Mouse (Mus musculus): ENCODE results near the gene March10. TPM values are rescaled to one million over a fixed set of nuclear protein-coding genes. Genes with fewer than 3 reads are reported as not detected.
A peak's percentile ranks its signal among the peaks of the same experiment; 100 is the strongest.

March10 gene
- total RNA-seq, 2 experiments from 2014 or later: 2.0 to 3.8 TPM

DNA sequence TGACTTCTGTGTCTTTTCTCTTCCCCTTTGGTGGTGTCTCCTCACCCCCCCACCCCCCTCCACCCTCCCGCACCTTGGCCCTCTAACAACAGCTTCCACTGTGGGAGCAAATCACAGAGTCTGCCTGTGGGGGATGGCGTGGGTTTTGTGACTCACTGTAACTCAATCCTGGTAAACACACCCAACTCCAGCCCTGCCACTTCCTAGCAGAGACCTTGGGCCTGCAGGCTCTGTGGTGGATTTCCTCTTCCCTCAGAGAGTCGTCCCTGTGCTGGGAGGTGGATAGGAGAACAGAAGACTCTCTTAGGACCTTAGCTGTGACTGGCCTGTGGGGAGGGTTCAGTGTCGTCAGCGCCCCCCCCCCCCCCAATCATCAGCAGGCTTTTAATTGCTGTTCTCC, 13.0 kb downstream of the March10 start:
- Histone ChIP-seq H3K4me3 (no peak overlapping the region), H3K27ac (no peak overlapping the region)
- no peak for DNase-seq (ENCODE audit: extremely low spot score in 1 of 2, low spot score in 2 of 2)
- intact Hi-C loops (cut with DNase I): no loop called here
- no peak for TF ChIP-seq CTCF (IDR thresholded peaks at IDR 0.05)

DNA sequence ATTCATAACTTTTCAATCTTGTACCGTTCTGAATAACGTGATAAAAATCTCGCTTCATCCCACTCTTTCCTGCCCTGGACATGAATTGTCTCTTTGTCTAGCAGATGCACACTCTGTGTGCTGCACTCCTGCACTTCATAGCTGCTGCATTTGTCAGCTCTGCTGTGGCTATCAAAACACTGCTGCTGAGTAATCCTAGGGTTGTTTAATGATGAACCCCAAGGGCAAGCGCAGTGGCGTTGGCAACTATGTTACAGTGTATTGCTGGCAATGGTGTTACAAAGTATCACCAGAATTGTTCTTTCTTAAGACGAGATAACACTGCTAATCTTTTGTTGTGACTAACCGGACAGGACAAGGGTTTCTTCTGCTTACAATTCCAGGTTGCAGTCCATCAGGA, 16.7 kb downstream of the March10 start:
- no peak overlapping the region for H3K27ac ChIP-seq
- DNase-seq (ENCODE audit: extremely low spot score in 1 of 2, low spot score in 2 of 2): no peak
- intact Hi-C loops (cut with DNase I): no loop called here
- H3K4me3 ChIP-seq: no peak overlapping the region
- no peak for TF ChIP-seq CTCF (IDR thresholded peaks at IDR 0.05)

DNA sequence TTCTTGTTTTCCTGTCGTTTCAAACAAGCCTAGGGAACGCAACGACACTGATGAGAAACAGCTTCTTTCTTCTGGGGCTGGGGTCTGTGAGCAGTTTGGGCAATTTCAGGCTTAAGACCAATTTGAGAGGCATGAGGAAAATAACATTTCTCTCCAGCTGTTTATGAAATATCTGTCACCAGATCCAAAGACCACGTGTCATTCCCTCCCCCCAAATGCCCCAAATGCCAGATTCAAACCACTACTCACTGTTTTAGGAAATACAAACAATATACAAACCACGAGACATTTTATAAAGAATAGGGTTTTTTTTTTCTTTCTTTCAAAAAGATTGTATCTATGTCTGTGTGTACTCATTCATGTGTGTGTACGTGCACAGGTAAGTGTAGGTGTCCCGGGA, 17.6 kb downstream of the March10 start:
- no peak overlapping the region for H3K4me3 ChIP-seq
- no peak overlapping the region for H3K27ac ChIP-seq
- intact Hi-C loops (cut with DNase I): no loop called here
- no peak for TF ChIP-seq CTCF (IDR thresholded peaks at IDR 0.05)
- DNase-seq (ENCODE audit: extremely low spot score in 1 of 2, low spot score in 2 of 2): no peak

DNA sequence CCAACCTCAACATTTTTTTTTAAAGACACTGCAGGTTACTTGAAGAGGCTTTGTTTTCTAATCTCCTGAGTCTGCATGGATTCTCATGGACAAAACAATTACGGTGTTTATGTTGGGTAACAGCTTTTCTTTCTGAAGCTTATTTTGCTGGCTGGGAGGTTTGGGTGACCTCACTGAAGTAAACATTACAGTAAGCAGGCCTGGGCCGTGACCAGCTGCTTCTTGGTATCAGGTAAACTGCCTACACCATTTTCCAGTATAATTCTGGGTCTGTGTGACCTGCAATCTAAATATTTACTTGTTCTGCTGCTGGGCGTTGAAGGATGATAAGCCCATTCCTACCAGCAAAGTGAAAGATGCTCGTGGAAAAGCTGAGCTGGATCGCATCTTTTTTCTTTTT, 30.1 kb downstream of the March10 start:
- H3K4me3 ChIP-seq: no peak overlapping the region
- TF ChIP-seq CTCF (IDR thresholded peaks at IDR 0.05): no peak
- H3K27ac ChIP-seq: no peak overlapping the region
- intact Hi-C loops (cut with DNase I): no loop called here
- no peak for DNase-seq (ENCODE audit: extremely low spot score in 1 of 2, low spot score in 2 of 2)

DNA sequence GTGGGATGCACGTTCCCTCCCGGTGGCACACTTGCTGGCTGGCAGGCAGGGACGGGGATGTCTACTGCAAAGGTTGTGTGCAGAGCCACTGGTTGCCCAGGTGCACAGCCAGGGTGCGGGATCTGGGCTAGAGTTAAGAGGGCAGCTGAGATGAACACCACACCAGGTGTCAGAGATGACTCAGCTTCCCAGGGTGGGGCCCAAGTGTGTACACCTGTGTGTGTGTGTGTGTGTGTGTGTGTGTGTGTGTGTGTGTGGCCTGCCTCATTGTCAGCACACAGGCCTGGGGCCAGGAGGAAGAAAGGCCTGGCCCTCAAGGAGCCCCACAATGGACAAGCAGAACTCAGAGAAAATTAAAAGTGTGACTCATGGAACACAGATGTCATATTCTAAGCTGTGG, 31.9 kb downstream of the March10 start:
- no peak for DNase-seq (ENCODE audit: extremely low spot score in 1 of 2, low spot score in 2 of 2)
- Histone ChIP-seq H3K4me3 (no peak overlapping the region), H3K27ac (no peak overlapping the region)
- intact Hi-C loops (cut with DNase I): loop anchor here (5.0 kb wide), 2 partner anchors 57 to 73 kb away; no protein-coding TSS in a partner anchor
- no peak for TF ChIP-seq CTCF (IDR thresholded peaks at IDR 0.05)

DNA sequence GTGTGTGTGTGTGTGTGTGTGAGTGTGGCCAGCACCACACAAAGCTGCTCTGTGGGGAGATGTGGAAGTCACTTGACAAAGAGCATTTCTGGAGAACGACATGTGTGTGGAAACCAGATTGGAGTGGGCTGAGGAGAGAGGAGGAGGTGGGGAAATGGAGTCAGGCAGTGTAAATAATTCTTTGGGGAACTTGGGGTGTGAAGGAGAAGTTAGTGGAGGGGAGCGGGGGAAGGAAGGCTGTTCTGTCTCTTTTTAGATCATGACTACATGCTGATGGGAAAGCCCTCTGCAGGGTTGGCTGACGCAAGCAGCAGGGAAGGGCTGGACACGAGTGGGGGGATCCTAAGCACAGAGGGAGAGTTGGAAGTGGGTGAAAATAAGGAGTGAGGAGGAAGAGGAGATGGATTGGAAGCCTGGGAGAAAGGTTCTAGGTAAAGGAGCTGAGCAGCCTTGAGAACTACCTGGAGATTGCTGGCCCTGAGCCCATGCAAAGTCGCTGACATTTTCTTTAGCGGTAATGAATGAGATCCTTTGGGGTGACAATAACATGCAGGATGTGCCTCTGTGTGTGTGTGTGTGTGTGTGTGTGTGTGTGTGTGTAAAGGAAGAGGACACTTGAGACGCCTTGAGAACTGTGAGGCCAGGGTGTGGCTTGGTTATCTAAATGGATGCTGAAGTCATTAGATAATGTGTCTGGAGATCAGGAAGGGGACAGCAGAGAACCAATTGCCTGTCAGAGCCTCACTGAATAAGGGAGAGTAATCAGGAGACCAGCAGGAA, 35.7 kb downstream of the March10 start:
- TF ChIP-seq CTCF (IDR thresholded peaks at IDR 0.05): no peak
- H3K27ac ChIP-seq: peak overlapping the region; percentile 66
- H3K4me3 ChIP-seq: no peak overlapping the region
- peak; percentile 66 to 69 for DNase-seq (ENCODE audit: extremely low spot score in 1 of 2, low spot score in 2 of 2)
- intact Hi-C loops (cut with DNase I): loop anchor here (1.0 to 5.0 kb wide), 5 partner anchors 35 to 169 kb away; partner anchors contain the start of gene March10

DNA sequence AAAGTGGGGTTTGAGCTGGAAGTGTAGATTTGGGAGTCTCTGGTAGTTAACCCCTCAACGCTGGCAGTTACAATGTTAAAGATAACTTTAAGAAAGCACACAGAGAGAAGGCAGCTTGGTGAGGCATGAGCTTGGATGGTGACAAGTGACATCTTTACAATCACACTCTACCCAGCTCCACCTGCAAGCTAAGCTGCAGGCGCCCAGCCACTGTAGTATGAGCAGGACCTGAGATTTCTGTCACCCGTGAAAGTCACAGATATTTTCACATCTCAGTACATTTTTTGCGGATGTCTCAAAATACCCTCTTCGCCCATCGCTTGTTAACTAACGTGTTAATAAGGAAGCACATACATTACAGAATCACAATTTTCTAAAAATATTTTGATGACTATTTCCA, 36.6 kb downstream of the March10 start:
- Histone ChIP-seq H3K27ac (peak overlapping the region; percentile 76), H3K4me3 (no peak overlapping the region)
- no peak for DNase-seq (ENCODE audit: extremely low spot score in 1 of 2, low spot score in 2 of 2)
- no peak for TF ChIP-seq CTCF (IDR thresholded peaks at IDR 0.05)
- intact Hi-C loops (cut with DNase I): loop anchor here (1.0 to 5.0 kb wide), 5 partner anchors 35 to 170 kb away; partner anchors contain the start of gene March10

DNA sequence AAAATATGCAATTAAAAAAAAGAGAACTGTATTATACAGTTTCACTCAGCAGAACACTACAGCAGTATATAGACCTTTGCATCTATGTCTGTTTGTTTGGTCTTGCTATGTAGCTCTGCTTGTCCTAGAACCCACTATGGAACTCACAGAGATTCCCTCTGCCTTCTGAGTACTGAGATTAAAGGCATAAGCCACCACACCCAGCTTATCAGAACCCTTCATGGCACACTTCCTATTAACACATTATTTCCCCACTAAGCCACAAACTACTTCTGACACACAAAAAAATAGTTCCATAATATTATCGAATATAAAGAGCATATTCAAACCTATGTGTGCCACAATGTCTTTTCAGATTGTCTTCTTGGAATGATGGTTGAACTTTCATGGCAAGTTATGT, 42.5 kb downstream of the March10 start:
- no peak for TF ChIP-seq CTCF (IDR thresholded peaks at IDR 0.05)
- Histone ChIP-seq H3K27ac (no peak overlapping the region), H3K4me3 (no peak overlapping the region)
- no peak for DNase-seq (ENCODE audit: extremely low spot score in 1 of 2, low spot score in 2 of 2)
- intact Hi-C loops (cut with DNase I): no loop called here

DNA sequence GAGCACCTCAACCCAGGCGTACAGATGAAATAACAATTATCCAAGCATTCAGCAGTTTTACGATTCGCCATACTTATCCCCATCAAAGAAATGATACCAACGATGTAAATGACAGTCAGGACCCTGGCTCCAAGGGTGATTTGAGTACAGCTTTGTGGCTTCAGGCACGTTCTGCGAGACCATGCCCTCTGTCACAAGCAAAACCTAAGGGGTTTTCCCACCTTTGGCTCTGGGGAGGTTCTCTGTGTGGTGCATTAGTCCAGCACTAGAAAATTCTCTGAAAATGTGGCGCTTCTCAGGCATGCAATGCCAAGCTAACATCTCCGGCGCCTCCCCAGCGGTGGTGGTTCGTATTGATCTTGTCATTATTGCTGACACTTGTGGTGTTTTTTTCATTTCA, 47.1 kb downstream of the March10 start:
- TF ChIP-seq CTCF (IDR thresholded peaks at IDR 0.05): no peak
- DNase-seq (ENCODE audit: extremely low spot score in 1 of 2, low spot score in 2 of 2): no peak
- H3K27ac ChIP-seq: no peak overlapping the region
- intact Hi-C loops (cut with DNase I): no loop called here
- H3K4me3 ChIP-seq: no peak overlapping the region

DNA sequence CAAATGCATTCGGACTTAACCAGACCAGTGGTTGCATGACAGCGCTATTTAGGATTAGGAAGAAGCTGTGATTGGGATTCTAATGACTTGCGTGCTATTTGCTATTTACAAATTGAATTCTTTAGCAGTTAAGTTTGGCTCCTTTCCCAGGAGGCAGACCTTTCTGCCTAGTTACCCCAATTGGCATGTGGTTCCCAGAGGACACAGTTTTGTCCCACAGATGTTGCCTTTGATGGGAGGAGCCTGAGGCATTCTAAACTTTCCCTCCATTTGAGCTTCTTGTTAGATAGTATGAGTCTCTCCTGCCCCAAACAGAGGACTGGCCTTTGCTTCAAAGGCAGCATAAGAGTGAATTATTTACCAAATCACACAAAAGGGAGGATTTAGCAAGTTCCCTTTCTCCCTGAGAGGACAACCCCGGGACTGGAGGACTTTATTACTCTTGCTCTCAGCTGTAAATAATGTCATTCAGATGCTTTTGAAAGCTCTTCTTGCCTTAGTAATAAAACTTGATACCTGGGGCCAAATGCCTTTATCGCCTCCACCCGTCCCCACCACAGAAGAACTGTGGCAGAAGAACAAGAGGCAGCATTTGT, 48.6 kb downstream of the March10 start:
- no peak for DNase-seq (ENCODE audit: extremely low spot score in 1 of 2, low spot score in 2 of 2)
- TF ChIP-seq CTCF (IDR thresholded peaks at IDR 0.05): no peak
- H3K4me3 ChIP-seq: no peak overlapping the region
- intact Hi-C loops (cut with DNase I): no loop called here
- no peak overlapping the region for H3K27ac ChIP-seq

DNA sequence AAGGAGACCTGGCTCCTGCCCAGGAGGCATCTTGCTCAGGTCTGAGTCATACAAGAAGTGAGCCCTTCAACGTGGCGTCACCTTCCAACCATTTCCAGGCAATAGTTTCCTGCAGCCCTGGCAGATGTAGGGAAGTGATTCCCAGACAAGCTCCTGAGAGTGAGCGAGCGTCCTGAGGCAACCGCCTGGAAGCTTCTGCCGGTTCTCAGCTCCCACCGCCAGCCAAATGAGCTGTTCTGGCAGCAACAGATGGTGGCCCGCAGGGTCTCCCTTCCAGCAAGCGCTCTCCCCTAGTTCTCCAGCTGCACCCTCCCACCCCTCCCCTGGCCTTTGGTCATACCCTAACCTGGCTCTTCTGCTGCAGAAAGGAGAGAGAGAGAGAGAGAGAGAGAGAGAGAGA, 54.2 kb downstream of the March10 start:
- DNase-seq (ENCODE audit: extremely low spot score in 1 of 2, low spot score in 2 of 2): no peak
- intact Hi-C loops (cut with DNase I): no loop called here
- no peak overlapping the region for H3K27ac ChIP-seq
- H3K4me3 ChIP-seq: no peak overlapping the region
- no peak for TF ChIP-seq CTCF (IDR thresholded peaks at IDR 0.05)

DNA sequence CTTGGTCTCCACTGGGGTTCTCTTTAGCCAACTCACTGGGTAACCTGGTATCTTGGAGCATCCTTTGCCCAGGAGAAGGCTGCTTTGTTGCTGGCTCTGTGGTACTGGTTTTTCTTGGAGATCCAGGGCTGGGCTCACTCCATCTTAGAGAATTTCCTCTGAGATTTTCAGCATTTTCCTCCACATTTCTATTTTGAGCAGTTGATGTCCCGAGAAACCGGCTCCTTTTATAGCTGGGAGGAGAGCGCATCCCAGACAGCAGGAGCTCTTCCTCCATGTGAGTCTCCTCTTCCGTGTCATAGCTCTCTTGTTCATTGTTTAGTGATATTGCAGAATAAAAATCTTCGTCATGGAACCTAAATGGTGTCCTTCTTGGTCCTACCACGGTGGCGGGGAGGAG, 66.2 kb downstream of the March10 start:
- Histone ChIP-seq H3K27ac (peak overlapping the region; percentile 72), H3K4me3 (no peak overlapping the region)
- intact Hi-C loops (cut with DNase I): no loop called here
- TF ChIP-seq CTCF (IDR thresholded peaks at IDR 0.05): no peak
- no peak for DNase-seq (ENCODE audit: extremely low spot score in 1 of 2, low spot score in 2 of 2)

DNA sequence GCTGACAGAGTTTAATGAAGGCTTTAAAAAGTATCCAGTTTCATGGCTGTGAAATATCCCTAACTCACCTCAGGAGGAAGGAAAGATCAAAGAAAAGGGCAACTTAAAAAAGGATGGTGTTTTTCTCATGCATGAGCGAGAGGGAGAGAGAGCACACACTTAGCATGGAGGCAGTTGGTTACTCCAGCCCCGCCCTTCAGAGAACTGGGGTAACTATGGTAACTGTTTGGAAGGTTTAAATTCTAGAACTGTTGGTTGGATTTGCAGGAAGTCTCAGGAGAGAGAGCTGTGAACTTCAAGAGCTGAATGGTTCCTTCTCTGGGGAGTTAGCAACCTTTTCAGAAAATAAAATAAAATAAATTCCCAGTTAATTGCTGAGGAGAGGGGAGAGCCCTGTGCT, 67.9 kb downstream of the March10 start:
- Histone ChIP-seq H3K27ac (peak overlapping the region; percentile 13; the same call in 1 of the 2 replicates), H3K4me3 (no peak overlapping the region)
- intact Hi-C loops (cut with DNase I): no loop called here
- peak; percentile 26 to 29 for DNase-seq (ENCODE audit: extremely low spot score in 1 of 2, low spot score in 2 of 2)
- no peak for TF ChIP-seq CTCF (IDR thresholded peaks at IDR 0.05)
